Mouse (Mus musculus) retina, postnatal 7 days (tissue): ENCODE results near the gene Inpp5f.
A peak's percentile ranks its signal among the peaks of the same experiment; 100 is the strongest.
"Not testable (repeated sequence)": the region's sequence is repeated elsewhere in the genome, so short reads cannot be mapped to it uniquely, and the experiment has no call there.

Source experiments
- DNase-seq: peaks from one replicate; pipeline ENCODE4 v3.0.0-alpha.2; 2012; ENCODE audit warnings: low read depth, low spot score

Inpp5f gene

GRCm38 (mm10) chr7:128664861-128665377, 53.8 kb downstream of the Inpp5f start:
- DNase-seq: no peak

GRCm38 (mm10) chr7:128667788-128668187, 56.7 kb downstream of the Inpp5f start:
- DNase-seq: no peak

GRCm38 (mm10) chr7:128668831-128669230, 57.7 kb downstream of the Inpp5f start:
- no peak for DNase-seq

GRCm38 (mm10) chr7:128671952-128672351, 60.8 kb downstream of the Inpp5f start:
- no peak for DNase-seq

- peak; percentile 30 for DNase-seq
Observed at GRCm38 (mm10) chr7:128672408-128673010, 61.4 kb downstream of the Inpp5f start.

- no peak for DNase-seq
Observed at GRCm38 (mm10) chr7:128678546-128678945, 67.4 kb downstream of the Inpp5f start.

GRCm38 (mm10) chr7:128687821-128688564, 76.9 kb downstream of the Inpp5f start:
- peak; percentile 68 for DNase-seq

GRCm38 (mm10) chr7:128689347-128689746, 78.2 kb downstream of the Inpp5f start:
- no peak for DNase-seq

- peak; percentile 83 for DNase-seq
Observed at GRCm38 (mm10) chr7:128690070-128690469, 78.9 kb downstream of the Inpp5f start.

- DNase-seq: peak; percentile 25
Observed at GRCm38 (mm10) chr7:128690796-128691195, 79.7 kb downstream of the Inpp5f start.

- DNase-seq: no peak
Observed at GRCm38 (mm10) chr7:128692163-128692562, 81.0 kb downstream of the Inpp5f start.

GRCm38 (mm10) chr7:128694848-128695247, 83.7 kb downstream of the Inpp5f start:
- no peak for DNase-seq

- not testable (repeated sequence) for DNase-seq
Observed at GRCm38 (mm10) chr7:128699959-128700358, 88.8 kb downstream of the Inpp5f start.

- DNase-seq: peak; percentile 46
Observed at GRCm38 (mm10) chr7:128705735-128706134, 94.6 kb downstream of the Inpp5f start.

- no peak for DNase-seq
Observed at GRCm38 (mm10) chr7:128717991-128718390, 106.9 kb downstream of the Inpp5f start.

GRCm38 (mm10) chr7:128724761-128725160, 113.6 kb downstream of the Inpp5f start:
- peak; percentile 56 for DNase-seq

- DNase-seq: no peak
Observed at GRCm38 (mm10) chr7:128725189-128725588, 114.1 kb downstream of the Inpp5f start.

- DNase-seq: no peak
Observed at GRCm38 (mm10) chr7:128726999-128727398, 115.9 kb downstream of the Inpp5f start.

- DNase-seq: no peak
Observed at GRCm38 (mm10) chr7:128727701-128728100, 116.6 kb downstream of the Inpp5f start.

- DNase-seq: no peak
Observed at GRCm38 (mm10) chr7:128728738-128729137, 117.6 kb downstream of the Inpp5f start.

- DNase-seq: no peak
Observed at GRCm38 (mm10) chr7:128731585-128731984, 120.5 kb downstream of the Inpp5f start.

GRCm38 (mm10) chr7:128738041-128738440, 126.9 kb downstream of the Inpp5f start:
- DNase-seq: no peak

GRCm38 (mm10) chr7:128739116-128739461, 128.0 kb downstream of the Inpp5f start:
- no peak for DNase-seq
